In the genomic region with DNA sequence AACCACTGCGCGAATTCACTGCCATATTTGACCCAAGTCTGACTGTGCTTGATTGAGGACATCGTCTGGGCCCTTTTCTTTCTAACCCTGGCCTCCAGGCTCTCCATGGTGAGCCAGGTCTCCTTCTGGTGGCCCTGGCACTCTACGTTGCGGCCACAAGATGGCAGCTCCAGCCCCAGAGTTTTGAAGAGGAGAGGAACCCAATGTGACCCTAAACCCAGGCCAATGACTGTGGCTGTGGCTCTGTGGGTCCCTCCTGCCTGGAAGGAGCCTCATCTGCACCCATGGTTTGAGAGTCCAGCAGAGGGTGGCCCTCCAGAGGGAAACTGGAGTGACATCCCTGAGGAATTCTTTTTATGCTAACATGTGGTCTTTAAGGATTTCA, we compare ENCODE assay signal across 9 mouse cellular contexts.
A peak's percentile ranks its signal among the peaks of the same experiment; 100 is the strongest.
DNase-seq lines count a peak whose midpoint lies in the region; ATAC-seq and TF ChIP-seq lines count a peak whose summit lies in the region.
"Had no signal": no experiment of that assay in that cellular context is flagged by ENCODE, and none has a peak within 500 bp of the region (broad histone marks: within the 10 kb centered on the region; RNA-seq: fewer than 3 reads in every experiment).

No protein-coding gene starts in this region.

- H3K4me3 ChIP-seq in intestine, postnatal 0 days (ENCODE audit: low read depth, low read length) = no peak overlapping the region
- no peak overlapping the region for H3K4me3 ChIP-seq in intestine, embryonic 15.5 days (replicated peaks)
- no peak overlapping the region for H3K4me3 ChIP-seq in embryonic facial prominence, embryonic 11.5 days (ENCODE audit: low read depth, low read length)
- no peak overlapping the region for H3K4me3 ChIP-seq in limb, embryonic 13.5 days
- H3K4me3 ChIP-seq: liver, embryonic 13.5 days had no signal

- no peaks in the 10 kb centered on the region for H3K9me3 ChIP-seq in intestine, postnatal 0 days (ENCODE audit: control insufficient read depth)
- no peaks in the 10 kb centered on the region; the same call in 1 of the 2 replicates for H3K9me3 ChIP-seq in intestine, embryonic 15.5 days
- no peaks in the 10 kb centered on the region for H3K9me3 ChIP-seq in embryonic facial prominence, embryonic 11.5 days (replicated peaks; ENCODE audit: control insufficient read depth, low read length)
- H3K9me3 ChIP-seq in limb, embryonic 13.5 days = no peaks in the 10 kb centered on the region
- H3K9me3 ChIP-seq: liver, embryonic 13.5 days had no signal

- H3K4me1 ChIP-seq in intestine, postnatal 0 days (replicated peaks; ENCODE audit: control insufficient read depth, insufficient read depth, low read length) = no peaks in the 10 kb centered on the region
- no peaks in the 10 kb centered on the region for H3K4me1 ChIP-seq in intestine, embryonic 15.5 days (replicated peaks)
- H3K4me1 ChIP-seq in embryonic facial prominence, embryonic 11.5 days (ENCODE audit: control insufficient read depth, insufficient read depth, low read length) = peaks cover 3% of the 10 kb centered on the region; the same call in 1 of the 2 replicates
- peaks cover 27% of the 10 kb centered on the region for H3K4me1 ChIP-seq in limb, embryonic 13.5 days
- H3K4me1 ChIP-seq: liver, embryonic 13.5 days had no signal

- no peak for ATAC-seq in intestine, postnatal 0 days
- no peak for ATAC-seq in intestine, embryonic 15.5 days
- no peak for ATAC-seq in embryonic facial prominence, embryonic 11.5 days (replicated peaks; ENCODE audit: insufficient number of reproducible peaks, low FRiP score, low TSS enrichment, low read depth)
- ATAC-seq in limb, embryonic 13.5 days (ENCODE audit: low FRiP score, low read depth) = 0 out of 2 replicates have a peak, but pooled peaks have one; percentile 54
- no peak for ATAC-seq in activated CD4-positive, CD25-positive, alpha-beta regulatory T cell, adult 4 months

- H3K27me3 ChIP-seq in intestine, postnatal 0 days (replicated peaks; ENCODE audit: control insufficient read depth, insufficient read depth, low read length) = no peaks in the 10 kb centered on the region
- H3K27me3 ChIP-seq in intestine, embryonic 15.5 days (replicated peaks) = no peaks in the 10 kb centered on the region
- no peaks in the 10 kb centered on the region for H3K27me3 ChIP-seq in embryonic facial prominence, embryonic 11.5 days (ENCODE audit: control insufficient read depth, insufficient read depth, low read length)
- no peaks in the 10 kb centered on the region for H3K27me3 ChIP-seq in limb, embryonic 13.5 days
- H3K27me3 ChIP-seq: liver, embryonic 13.5 days had no signal

- H3K27ac ChIP-seq in intestine, postnatal 0 days (ENCODE audit: low read depth, low read length) = no peak overlapping the region
- H3K27ac ChIP-seq in intestine, embryonic 15.5 days = no peak overlapping the region
- H3K27ac ChIP-seq in embryonic facial prominence, embryonic 11.5 days (replicated peaks; ENCODE audit: low read depth, low read length) = no peak overlapping the region
- H3K27ac ChIP-seq in limb, embryonic 13.5 days = peak overlapping the region; percentile 90
- H3K27ac ChIP-seq: liver, embryonic 13.5 days had no signal

- no peak overlapping the region for H3K9ac ChIP-seq in intestine, postnatal 0 days (ENCODE audit: low read depth, low read length)
- H3K9ac ChIP-seq in intestine, embryonic 15.5 days = no peak overlapping the region
- H3K9ac ChIP-seq in embryonic facial prominence, embryonic 11.5 days (replicated peaks; ENCODE audit: low read length) = no peak overlapping the region
- no peak overlapping the region for H3K9ac ChIP-seq in limb, embryonic 13.5 days
- H3K9ac ChIP-seq: liver, embryonic 13.5 days had no signal

- no peak overlapping the region for H3K4me2 ChIP-seq in intestine, postnatal 0 days (replicated peaks; ENCODE audit: low read depth)
- H3K4me2 ChIP-seq in intestine, embryonic 15.5 days (replicated peaks) = no peak overlapping the region
- H3K4me2 ChIP-seq in embryonic facial prominence, embryonic 11.5 days (ENCODE audit: low read depth, low read length) = no peak overlapping the region
- no peak overlapping the region for H3K4me2 ChIP-seq in limb, embryonic 13.5 days (replicated peaks)
- H3K4me2 ChIP-seq: liver, embryonic 13.5 days had no signal

- no peaks in the 10 kb centered on the region for H3K36me3 ChIP-seq in intestine, postnatal 0 days (ENCODE audit: control insufficient read depth, insufficient read depth)
- H3K36me3 ChIP-seq in intestine, embryonic 15.5 days = no peaks in the 10 kb centered on the region
- no peaks in the 10 kb centered on the region for H3K36me3 ChIP-seq in embryonic facial prominence, embryonic 11.5 days (replicated peaks; ENCODE audit: control insufficient read depth, insufficient read depth, low read depth, low read length)
- no peaks in the 10 kb centered on the region for H3K36me3 ChIP-seq in limb, embryonic 13.5 days
- H3K36me3 ChIP-seq: liver, embryonic 13.5 days had no signal

- peak; percentile 70 for TF ChIP-seq CTCF in intestine, postnatal 0 days (IDR thresholded peaks at IDR 0.05; ENCODE audit: low read depth)

- 52% methylated on average over 5 of the region's 5 CpGs for WGBS in intestine, postnatal 0 days
- WGBS in intestine, embryonic 15.5 days = 47% methylated on average over 5 of the region's 5 CpGs
- 35% methylated on average over 5 of the region's 5 CpGs for WGBS in embryonic facial prominence, embryonic 11.5 days
- WGBS in limb, embryonic 13.5 days = 52% methylated on average over 5 of the region's 5 CpGs

- peak; percentile 61 for DNase-seq in CD4-positive helper T cell, adult 2 months (ENCODE audit: low read depth, low spot score)
- DNase-seq in adrenal gland, adult 2 months = peak; percentile 68
- DNase-seq in embryonic facial prominence, embryonic 11.5 days (ENCODE audit: low spot score) = peak; percentile 63
- DNase-seq in retina, adult 2 months (ENCODE audit: low read depth, low spot score) = peak; percentile 15
- DNase-seq: liver, embryonic 13.5 days had no signal

Comparison
In these comparisons a context has a peak if more than half of its experiments do, and no peak if none do; other contexts are left out.
1. DNase-seq: peak in every context shown above with its lines; median percentile 68 in adrenal gland, adult 2 months; 63 in embryonic facial prominence, embryonic 11.5 days; 61 in CD4-positive helper T cell, adult 2 months; 15 in retina, adult 2 months.